Mouse (Mus musculus) thymus, postnatal 0 days (tissue): ENCODE results near the gene Bex4. TPM values are rescaled to one million over a fixed set of nuclear protein-coding genes. Genes with fewer than 3 reads are reported as not detected.
A peak's percentile ranks its signal among the peaks of the same experiment; 100 is the strongest.
"Not testable (repeated sequence)": the region's sequence is repeated elsewhere in the genome, so short reads cannot be mapped to it uniquely, and the experiment has no call there.

ENCODE experiments used
- DNase-seq: peaks from one replicate; pipeline ENCODE4 v3.0.0-alpha.2; 2015; ENCODE audit warnings: low spot score
- polyA plus RNA-seq: library from polyadenylated mRNA; unstranded; fragments of >200 nt; fragmentation: Nextera tagmentation; extraction: Ambion mirVana; gene quantifications from 2 replicates; pipeline ENCODE4 v1.2.1, GENCODE M21; 2015

Bex4 gene
- polyA plus RNA-seq = 3.5 and 3.6 TPM in 2 replicates

DNA sequence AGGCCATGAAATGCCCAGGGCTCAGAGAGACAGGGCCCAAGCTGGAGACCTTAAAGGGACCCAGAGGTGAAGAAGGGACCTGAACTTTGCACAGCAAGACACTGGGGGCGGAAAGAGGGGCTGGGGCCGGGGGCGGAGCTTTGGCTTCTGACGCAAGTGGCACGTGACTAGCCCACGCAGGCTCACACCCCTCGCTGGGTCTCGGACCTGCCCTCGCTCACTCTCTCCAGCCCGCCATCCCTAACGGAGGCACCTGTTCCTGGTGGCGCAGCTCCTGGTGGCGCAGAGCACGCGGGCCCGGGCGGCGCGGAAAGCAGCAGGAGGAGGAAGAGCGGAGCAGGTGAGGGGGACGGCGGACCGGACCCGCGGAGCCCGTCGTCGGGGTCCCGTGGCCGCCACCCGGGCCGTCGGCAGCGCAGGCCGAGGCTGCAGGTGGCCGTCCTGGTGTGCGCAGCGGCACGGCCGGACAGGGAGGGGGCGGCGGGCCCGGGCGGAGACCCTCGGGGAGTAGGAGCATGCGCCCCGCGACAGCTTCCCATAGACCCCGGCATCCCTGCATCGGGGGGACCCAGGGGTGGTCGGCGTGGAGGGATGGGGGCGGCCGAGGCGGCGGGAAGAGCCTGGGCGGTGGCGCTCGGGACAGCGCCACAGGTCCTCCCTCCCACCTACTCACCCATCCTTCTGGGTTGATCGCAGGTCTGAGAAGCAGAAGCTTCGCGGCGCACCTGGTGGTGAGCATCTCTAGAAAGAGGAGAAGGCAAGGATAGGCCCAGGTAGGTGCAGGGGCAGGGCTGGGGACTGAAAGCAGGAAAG, at the start of gene Bex4:
Gene Bex4, plus strand, starts transcription at position 170 of the 813 bp plus-strand sequence.
- not testable (repeated sequence) for DNase-seq

- DNase-seq = no peak
Measured at GRCm38 (mm10) chrX:136092497-136093279, 46.1 kb upstream of the Bex4 start.

- no peak for DNase-seq
Measured at GRCm38 (mm10) chrX:136094421-136094820, 44.4 kb upstream of the Bex4 start.

GRCm38 (mm10) chrX:136104046-136104723, 34.6 kb upstream of the Bex4 start:
- no peak for DNase-seq

- DNase-seq = no peak
Measured at GRCm38 (mm10) chrX:136104724-136105088, 34.1 kb upstream of the Bex4 start.

- DNase-seq = peak; percentile 4
Measured at GRCm38 (mm10) chrX:136107942-136108341, 30.9 kb upstream of the Bex4 start.

DNA sequence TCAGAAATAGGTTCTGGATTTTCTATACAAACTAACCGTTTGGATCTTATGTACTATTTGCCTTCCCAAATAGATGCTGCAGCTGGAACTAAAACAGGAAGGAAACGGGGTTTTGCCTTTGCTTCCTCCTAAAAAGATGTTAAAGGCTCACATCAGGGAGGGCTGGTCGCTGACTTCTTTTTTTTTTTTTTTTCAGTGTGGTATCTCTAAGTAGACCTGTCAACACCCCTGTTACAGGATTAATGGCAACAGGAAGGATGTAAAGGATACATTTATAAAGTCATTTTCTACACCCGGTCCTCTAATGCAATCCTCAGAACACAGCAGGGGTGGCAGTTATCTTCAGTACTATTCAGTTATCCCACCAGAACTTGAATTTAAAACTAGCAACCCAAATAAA, 23.8 kb upstream of the Bex4 start:
- no peak for DNase-seq

DNA sequence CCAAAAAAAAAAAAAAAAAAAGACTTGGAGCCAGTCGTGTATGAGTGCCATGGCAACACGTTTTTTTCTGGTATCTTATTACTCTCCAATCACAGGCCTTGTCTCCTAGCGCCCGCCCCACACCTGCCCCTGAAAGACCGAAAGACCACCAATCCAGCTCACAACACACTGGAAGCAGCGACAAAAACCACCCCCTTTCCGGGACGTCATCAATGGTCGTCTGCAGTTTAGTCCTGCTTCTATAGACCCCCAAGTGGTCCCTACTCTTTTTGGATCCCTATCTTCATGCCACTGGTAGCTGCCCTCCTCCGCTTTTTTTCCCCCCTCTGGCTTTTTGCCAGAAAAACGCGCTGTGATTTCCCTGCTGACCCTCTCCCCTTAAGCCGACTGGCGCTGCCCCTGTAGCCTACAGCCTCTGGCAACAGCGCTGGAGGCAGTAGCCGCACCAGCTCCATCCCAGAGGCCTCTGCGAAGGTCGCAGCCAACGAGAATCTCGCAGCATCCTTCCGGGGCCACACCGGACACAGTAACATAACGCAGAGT, 23.3 kb upstream of the Bex4 start:
- no peak for DNase-seq

DNA sequence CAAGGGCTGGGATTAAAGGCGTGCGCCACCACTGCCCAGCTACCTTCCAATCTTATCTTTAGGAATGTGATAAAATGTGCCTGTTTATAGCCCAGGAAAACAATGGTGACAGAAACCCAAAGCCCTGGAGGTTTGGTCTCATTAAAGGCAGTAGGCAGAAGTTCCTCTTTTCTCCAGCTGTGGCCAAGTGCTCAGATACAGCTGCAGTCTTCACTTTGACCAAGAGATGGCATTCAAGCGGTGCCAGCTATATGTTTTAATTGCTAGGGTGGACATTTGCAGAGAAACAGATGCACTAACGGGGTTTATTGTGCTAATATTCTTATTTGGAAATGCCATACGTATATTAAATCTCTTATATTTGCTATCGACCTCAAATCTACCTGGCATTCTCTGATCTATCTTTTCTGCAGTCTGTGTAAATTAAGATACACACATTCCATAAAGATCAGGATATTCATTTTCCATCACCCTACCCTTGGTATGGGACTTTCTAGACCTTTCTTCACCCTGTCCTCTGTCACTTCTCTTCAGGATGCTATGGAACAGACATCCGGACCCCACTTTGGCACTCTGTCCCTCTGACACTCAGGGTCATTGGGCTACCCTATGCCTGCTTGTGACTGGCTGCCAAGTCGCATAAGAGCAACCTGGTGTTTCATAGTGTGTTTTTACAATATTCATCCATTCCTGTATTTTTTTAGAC, 11.6 kb upstream of the Bex4 start:
- no peak for DNase-seq

DNA sequence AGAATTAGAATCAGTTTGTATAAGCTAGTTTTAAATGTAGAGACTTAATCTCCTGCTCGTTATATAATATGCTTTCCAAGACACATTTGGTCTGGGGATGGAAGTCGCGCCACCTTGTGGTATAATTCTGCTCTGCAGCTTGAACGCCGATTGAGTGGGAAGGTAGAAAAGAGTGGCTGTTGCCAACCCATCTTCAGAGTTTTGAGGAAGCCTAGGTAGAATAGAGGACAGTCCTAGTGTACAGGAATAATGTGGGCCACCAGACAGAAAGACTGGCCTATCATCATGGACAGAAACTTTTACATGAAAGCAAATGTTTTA, 11.1 kb upstream of the Bex4 start:
- DNase-seq = peak; percentile 22

DNA sequence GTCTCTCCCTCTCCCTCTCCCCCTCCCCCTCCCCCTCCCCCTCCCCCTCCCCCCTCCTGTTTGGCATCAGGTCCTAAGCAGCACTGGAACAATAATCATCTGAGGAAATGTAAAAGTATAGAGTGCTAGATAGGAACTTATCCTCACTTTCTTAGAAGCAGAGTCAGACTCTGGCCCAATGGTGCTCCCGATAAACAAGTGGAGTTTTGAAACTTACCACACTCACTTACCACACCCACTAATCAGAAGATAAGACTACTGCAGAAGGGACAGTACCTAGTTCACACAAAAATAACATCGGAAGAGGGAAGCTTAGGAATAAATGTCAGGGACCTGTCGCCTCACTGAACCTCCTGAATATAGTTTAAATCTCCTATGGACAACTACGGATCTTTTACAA, 3.2 kb upstream of the Bex4 start:
- no peak for DNase-seq

- DNase-seq = not testable (repeated sequence)
Measured at GRCm38 (mm10) chrX:136139640-136140004, 826 bp downstream of the Bex4 start.

DNA sequence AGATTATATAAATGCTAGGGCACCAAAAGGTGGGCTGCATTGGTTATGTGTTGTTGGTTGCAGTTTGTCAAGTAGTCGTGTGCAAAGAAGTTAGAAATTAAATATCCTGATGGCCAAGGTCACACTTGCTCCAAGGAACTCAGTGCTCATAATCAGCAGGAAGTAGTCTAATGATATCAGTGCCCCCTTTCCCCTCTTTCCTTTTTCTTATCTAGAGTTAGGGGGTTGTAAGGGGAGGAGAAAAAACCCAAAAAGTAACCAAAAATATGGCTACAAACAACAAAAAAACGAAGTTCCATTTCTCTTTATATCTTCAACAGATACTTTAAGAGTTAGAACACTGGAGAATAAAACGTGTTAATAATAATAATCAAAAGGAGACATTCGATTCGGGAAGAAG, 2.6 kb downstream of the Bex4 start:
- DNase-seq = no peak

DNA sequence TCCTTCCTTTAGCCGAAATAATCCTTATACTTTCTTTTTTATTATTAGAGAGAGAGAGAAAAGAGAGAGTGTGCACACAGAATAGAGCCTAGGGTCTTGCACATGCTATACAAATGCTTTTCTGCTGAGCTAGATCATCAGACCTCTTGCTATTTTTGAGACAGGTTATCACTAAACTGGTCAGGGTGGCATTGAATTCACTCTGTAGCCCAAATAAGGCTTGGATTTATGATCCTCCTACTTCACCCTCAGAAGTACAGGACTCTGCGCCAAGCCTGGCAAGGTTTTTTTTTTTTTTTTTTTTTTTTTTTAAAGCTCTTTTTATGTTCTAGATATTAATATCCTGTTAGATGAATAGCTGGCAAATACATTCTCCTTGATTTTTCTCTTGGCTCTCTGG, 4.9 kb downstream of the Bex4 start:
- DNase-seq = no peak

- no peak for DNase-seq
Measured at GRCm38 (mm10) chrX:136144195-136144594, 5.4 kb downstream of the Bex4 start.

GRCm38 (mm10) chrX:136170625-136171024, 31.8 kb downstream of the Bex4 start:
- no peak for DNase-seq

- DNase-seq = no peak
Measured at GRCm38 (mm10) chrX:136171189-136172117, 32.7 kb downstream of the Bex4 start.

DNA sequence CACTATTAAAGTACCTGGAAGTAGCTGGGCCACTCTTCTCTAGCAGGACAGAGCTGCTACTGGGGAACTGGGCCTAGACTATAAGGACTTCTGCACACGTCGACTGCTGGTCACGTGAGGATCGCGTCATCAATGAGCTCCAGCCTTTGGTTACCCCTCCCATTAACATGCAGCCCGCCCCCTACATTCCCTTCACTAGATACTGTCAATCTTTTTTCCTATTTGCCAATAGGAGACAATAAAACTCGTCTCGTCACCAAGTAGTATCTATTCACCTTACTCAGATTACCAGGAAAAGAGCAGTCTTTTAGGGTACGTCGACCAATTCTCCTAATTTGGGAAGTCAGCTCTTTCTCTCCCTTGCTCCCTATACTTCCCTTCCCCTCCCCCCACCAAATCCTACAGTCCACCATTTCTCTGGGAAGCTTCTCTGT, 33.3 kb downstream of the Bex4 start, which contains the start of gene Tceal8:
Gene Tceal8, minus strand, starts transcription at position 225 of the 434 bp plus-strand sequence.
- peak; percentile 37 for DNase-seq

- DNase-seq = no peak
Measured at GRCm38 (mm10) chrX:136172786-136173185, 34.0 kb downstream of the Bex4 start.
